Mouse (Mus musculus): ENCODE measurements at regions not wholly inside any gene's neighbourhood (a gene's known extent, or its start where the extent isn't known, plus 50 kb on each side); places are given as distances from the start of the nearest gene placed in this dataset.

GRCm38 (mm10) chr16:76611061-76611460, 237.4 kb upstream of the Nrip1 start:
- Histone ChIP-seq H3K36me3 (no peaks in the 10 kb centered on the region), H3K4me3 (replicated peaks) (no peak overlapping the region), H3K9me3 (no peaks in the 10 kb centered on the region), H3K4me2 (no peak overlapping the region), H3K9ac (no peak overlapping the region), H3K4me1 (no peaks in the 10 kb centered on the region), H3K27ac (no peak overlapping the region), H3K27me3 (replicated peaks) (no peaks in the 10 kb centered on the region)
- no peak for ATAC-seq (ENCODE audit: insufficient read depth, low FRiP score, low read depth)

GRCm38 (mm10) chr16:76604914-76605313, 231.3 kb upstream of the Nrip1 start:
- WGBS: 84% methylated on average over 3 of the region's 3 CpGs
- no peaks in the 10 kb centered on the region for H3K9me3 ChIP-seq
- no peak overlapping the region for H3K9ac ChIP-seq
- ATAC-seq (ENCODE audit: insufficient read depth, low FRiP score, low read depth): no peak
- no peak overlapping the region for H3K27ac ChIP-seq
- H3K4me1 ChIP-seq: 0 out of 2 replicates have a peak, but pooled peaks cover 5% of the 10 kb centered on the region
- no peak overlapping the region for H3K4me2 ChIP-seq
- H3K4me3 ChIP-seq (replicated peaks): no peak overlapping the region
- H3K36me3 ChIP-seq: no peaks in the 10 kb centered on the region
- H3K27me3 ChIP-seq (replicated peaks): no peaks in the 10 kb centered on the region

- H3K4me3 ChIP-seq (replicated peaks): no peak overlapping the region
- no peaks in the 10 kb centered on the region for H3K9me3 ChIP-seq
- H3K4me1 ChIP-seq: 0 out of 2 replicates have a peak, but pooled peaks cover 5% of the 10 kb centered on the region
- no peaks in the 10 kb centered on the region for H3K27me3 ChIP-seq (replicated peaks)
- no peak overlapping the region for H3K9ac ChIP-seq
- H3K4me2 ChIP-seq: peak overlapping the region; percentile 34
- H3K36me3 ChIP-seq: no peaks in the 10 kb centered on the region
- no peak overlapping the region for H3K27ac ChIP-seq
- WGBS: 41% methylated on average over 6 of the region's 6 CpGs
- ATAC-seq (ENCODE audit: insufficient read depth, low FRiP score, low read depth): no peak
Measured at GRCm38 (mm10) chr16:76603846-76604258, 230.2 kb upstream of the Nrip1 start.

- Histone ChIP-seq H3K27ac (no peak overlapping the region), H3K4me2 (peak overlapping the region; percentile 34; the same call in 1 of the 2 replicates), H3K27me3 (replicated peaks) (no peaks in the 10 kb centered on the region), H3K36me3 (no peaks in the 10 kb centered on the region), H3K4me1 (0 out of 2 replicates have a peak, but pooled peaks cover 5% of the 10 kb centered on the region), H3K9me3 (no peaks in the 10 kb centered on the region), H3K9ac (no peak overlapping the region), H3K4me3 (replicated peaks) (no peak overlapping the region)
- 53% methylated on average over 1 of the region's 1 CpGs for whole genome bisulfite sequencing
- peak; percentile 39; the same call in 1 of the 2 replicates for ATAC-seq (ENCODE audit: insufficient read depth, low FRiP score, low read depth)
Measured at GRCm38 (mm10) chr16:76603431-76603830, 229.8 kb upstream of the Nrip1 start.

- H3K9me3 ChIP-seq: no peaks in the 10 kb centered on the region
- H3K27me3 ChIP-seq (replicated peaks): no peaks in the 10 kb centered on the region
- H3K27ac ChIP-seq: no peak overlapping the region
- no peak overlapping the region for H3K4me3 ChIP-seq (replicated peaks)
- no peaks in the 10 kb centered on the region for H3K36me3 ChIP-seq
- H3K4me1 ChIP-seq: 0 out of 2 replicates have a peak, but pooled peaks cover 5% of the 10 kb centered on the region
- no peak for ATAC-seq (ENCODE audit: insufficient read depth, low FRiP score, low read depth)
- 45% methylated on average over 10 of the region's 10 CpGs for WGBS
- H3K9ac ChIP-seq: no peak overlapping the region
- H3K4me2 ChIP-seq: no peak overlapping the region
Measured at GRCm38 (mm10) chr16:76600131-76600530, 226.5 kb upstream of the Nrip1 start.

- Histone ChIP-seq H3K9ac (no peak overlapping the region), H3K27ac (no peak overlapping the region), H3K4me1 (no peaks in the 10 kb centered on the region), H3K4me2 (no peak overlapping the region), H3K9me3 (no peaks in the 10 kb centered on the region), H3K4me3 (replicated peaks) (no peak overlapping the region), H3K27me3 (replicated peaks) (no peaks in the 10 kb centered on the region), H3K36me3 (no peaks in the 10 kb centered on the region)
- WGBS: 44% methylated on average over 4 of the region's 4 CpGs
- ATAC-seq (ENCODE audit: insufficient read depth, low FRiP score, low read depth): no peak; the same call in 1 of the 2 replicates
Measured at GRCm38 (mm10) chr16:76591956-76592768, 218.5 kb upstream of the Nrip1 start.

- Histone ChIP-seq H3K9me3 (no peaks in the 10 kb centered on the region), H3K4me2 (no peak overlapping the region), H3K9ac (no peak overlapping the region), H3K36me3 (no peaks in the 10 kb centered on the region), H3K4me1 (no peaks in the 10 kb centered on the region), H3K27me3 (replicated peaks) (no peaks in the 10 kb centered on the region), H3K27ac (no peak overlapping the region), H3K4me3 (replicated peaks) (no peak overlapping the region)
- no peak for ATAC-seq (ENCODE audit: insufficient read depth, low FRiP score, low read depth)
- WGBS: 41% methylated on average over 2 of the region's 2 CpGs
Measured at GRCm38 (mm10) chr16:76589791-76590190, 216.2 kb upstream of the Nrip1 start.

- H3K9ac ChIP-seq: no peak overlapping the region
- no peaks in the 10 kb centered on the region for H3K9me3 ChIP-seq
- 64% methylated on average over 2 of the region's 2 CpGs for WGBS
- H3K4me1 ChIP-seq: no peaks in the 10 kb centered on the region
- H3K27ac ChIP-seq: no peak overlapping the region
- H3K36me3 ChIP-seq: no peaks in the 10 kb centered on the region
- H3K4me3 ChIP-seq (replicated peaks): no peak overlapping the region
- H3K4me2 ChIP-seq: no peak overlapping the region
- H3K27me3 ChIP-seq (replicated peaks): no peaks in the 10 kb centered on the region
- ATAC-seq (ENCODE audit: insufficient read depth, low FRiP score, low read depth): no peak
Measured at GRCm38 (mm10) chr16:76577206-76577605, 203.6 kb upstream of the Nrip1 start.

GRCm38 (mm10) chr16:76575281-76575680, 201.7 kb upstream of the Nrip1 start:
- no peak overlapping the region for H3K9ac ChIP-seq
- H3K27me3 ChIP-seq (replicated peaks): no peaks in the 10 kb centered on the region
- no peak overlapping the region for H3K4me3 ChIP-seq (replicated peaks)
- H3K4me2 ChIP-seq: no peak overlapping the region
- H3K36me3 ChIP-seq: no peaks in the 10 kb centered on the region
- no peaks in the 10 kb centered on the region for H3K9me3 ChIP-seq
- 66% methylated on average over 3 of the region's 3 CpGs for WGBS
- no peak overlapping the region for H3K27ac ChIP-seq
- ATAC-seq (ENCODE audit: insufficient read depth, low FRiP score, low read depth): no peak
- H3K4me1 ChIP-seq: no peaks in the 10 kb centered on the region

- no peak for ATAC-seq (ENCODE audit: insufficient read depth, low FRiP score, low read depth)
- H3K4me1 ChIP-seq: no peaks in the 10 kb centered on the region
- 21% methylated on average over 11 of the region's 11 CpGs for WGBS
Measured at GRCm38 (mm10) chr16:76566220-76566619, 192.6 kb upstream of the Nrip1 start.

GRCm38 (mm10) chr16:76554846-76555245, 181.2 kb upstream of the Nrip1 start:
- H3K4me2 ChIP-seq: no peak overlapping the region
- H3K27ac ChIP-seq: no peak overlapping the region
- WGBS: 79% methylated on average over 4 of the region's 4 CpGs
- H3K4me1 ChIP-seq: no peaks in the 10 kb centered on the region
- no peaks in the 10 kb centered on the region for H3K27me3 ChIP-seq (replicated peaks)
- H3K9me3 ChIP-seq: no peaks in the 10 kb centered on the region
- ATAC-seq (ENCODE audit: insufficient read depth, low FRiP score, low read depth): no peak
- no peak overlapping the region for H3K9ac ChIP-seq
- no peak overlapping the region for H3K4me3 ChIP-seq (replicated peaks)
- no peaks in the 10 kb centered on the region for H3K36me3 ChIP-seq

More at GRCm38 (mm10) chr16:76566220-76566619, 192.6 kb upstream of the Nrip1 start:
- Histone ChIP-seq H3K4me2 (no peak overlapping the region), H3K27ac (no peak overlapping the region), H3K9ac (no peak overlapping the region), H3K9me3 (no peaks in the 10 kb centered on the region), H3K27me3 (replicated peaks) (no peaks in the 10 kb centered on the region), H3K4me3 (replicated peaks) (no peak overlapping the region), H3K36me3 (no peaks in the 10 kb centered on the region)

GRCm38 (mm10) chr16:76549628-76550027, 176.0 kb upstream of the Nrip1 start:
- Histone ChIP-seq H3K4me1 (no peaks in the 10 kb centered on the region), H3K27ac (no peak overlapping the region), H3K36me3 (no peaks in the 10 kb centered on the region), H3K4me2 (no peak overlapping the region), H3K9me3 (no peaks in the 10 kb centered on the region), H3K27me3 (replicated peaks) (no peaks in the 10 kb centered on the region), H3K9ac (no peak overlapping the region), H3K4me3 (replicated peaks) (no peak overlapping the region)
- WGBS: 71% methylated on average over 5 of the region's 5 CpGs
- ATAC-seq (ENCODE audit: insufficient read depth, low FRiP score, low read depth): no peak

Measured in stomach, embryonic 15.5 days (tissue).